ENCODE assay signal across 21 mouse cellular contexts in the genomic region with DNA sequence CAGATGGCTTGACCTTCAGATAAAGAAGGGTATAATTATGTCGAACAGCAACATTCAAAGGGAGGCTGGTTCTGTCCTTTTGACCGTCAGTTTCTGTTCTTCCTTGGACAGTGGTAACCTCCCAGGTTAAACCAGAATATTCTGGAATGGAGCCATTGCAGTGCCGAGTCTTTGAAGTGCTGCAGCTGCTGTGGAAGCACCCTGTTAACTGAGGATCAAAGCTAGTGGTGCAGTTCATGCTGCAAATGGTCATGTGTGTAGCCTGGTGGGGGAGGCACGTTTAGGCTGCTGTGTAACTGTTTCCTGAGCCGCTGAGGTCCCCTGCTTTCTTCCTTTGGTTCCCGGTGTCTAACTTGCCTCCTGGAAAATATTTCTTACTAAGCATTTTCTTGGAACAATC. TPM values are rescaled to one million over a fixed set of nuclear protein-coding genes. Genes with fewer than 3 reads are reported as not detected.
A peak's percentile ranks its signal among the peaks of the same experiment; 100 is the strongest.
DNase-seq lines count a peak whose midpoint lies in the region; ATAC-seq and TF ChIP-seq lines count a peak whose summit lies in the region.
"Had no signal": no experiment of that assay in that cellular context is flagged by ENCODE, and none has a peak within 500 bp of the region (broad histone marks: within the 10 kb centered on the region; RNA-seq: fewer than 3 reads in every experiment).

No protein-coding gene starts in this region.

- H3K27me3 ChIP-seq in kidney, postnatal 0 days (ENCODE audit: insufficient read depth, low read length): no peaks in the 10 kb centered on the region
- H3K27me3 ChIP-seq: heart, embryonic 15.5 days; stomach, embryonic 15.5 days had no signal

- H3K4me3 ChIP-seq in kidney, postnatal 0 days (replicated peaks; ENCODE audit: low read depth, low read length): no peak overlapping the region
- H3K4me3 ChIP-seq: forebrain, embryonic 10.5 days; heart, embryonic 15.5 days; limb, embryonic 12.5 days; liver, embryonic 15.5 days; megakaryocyte, embryonic 14.5 days; stomach, embryonic 15.5 days had no signal

- 9% methylated on average over 6 of the region's 6 CpGs for WGBS in kidney, postnatal 0 days

- no peaks in the 10 kb centered on the region for H3K9me3 ChIP-seq in kidney, postnatal 0 days (replicated peaks; ENCODE audit: low read length)
- H3K9me3 ChIP-seq: forebrain, embryonic 10.5 days; heart, embryonic 15.5 days; limb, embryonic 12.5 days; liver, embryonic 15.5 days; megakaryocyte, embryonic 14.5 days; stomach, embryonic 15.5 days had no signal

- no peak overlapping the region; the same call in 1 of the 2 replicates for H3K27ac ChIP-seq in kidney, postnatal 0 days
- H3K27ac ChIP-seq: forebrain, embryonic 10.5 days; heart, embryonic 15.5 days; limb, embryonic 12.5 days; liver, embryonic 15.5 days; stomach, embryonic 15.5 days had no signal

- H3K4me1 ChIP-seq in kidney, postnatal 0 days (replicated peaks; ENCODE audit: insufficient read depth, low read length): 0 out of 2 replicates have a peak, but pooled peaks cover 14% of the 10 kb centered on the region

- peak; percentile 53 for DNase-seq in adrenal gland, postnatal 10 days
- no peak for DNase-seq in adrenal gland, adult 8-10 months
- peak; percentile 66 for DNase-seq in MN1 (ENCODE audit: low spot score)
- peak; percentile 88 for DNase-seq in kidney, adult 11 months
- peak; percentile 80 for DNase-seq in kidney, postnatal 0 days (ENCODE audit: low spot score)
- no peak for DNase-seq in ovary, postnatal 36 days (ENCODE audit: low spot score)
- DNase-seq in right cerebral cortex, postnatal 36 days (ENCODE audit: low spot score in 2 of 2): no peak
- DNase-seq in cerebellum, adult 8-10 months: no peak
- DNase-seq: cerebellum, adult 9-10 months; heart, adult 18-20 months; layer of hippocampus, adult 9-11 months; lung, postnatal 10 days had no signal

- no peak for TF ChIP-seq CTCF in kidney, postnatal 0 days (IDR thresholded peaks at IDR 0.05; ENCODE audit: low read depth)

- no peak overlapping the region for H3K4me2 ChIP-seq in kidney, postnatal 0 days (ENCODE audit: low read length)
- H3K4me2 ChIP-seq: heart, embryonic 15.5 days; limb, embryonic 12.5 days; liver, embryonic 15.5 days; stomach, embryonic 15.5 days had no signal

- peaks cover 14% of the 10 kb centered on the region for H3K36me3 ChIP-seq in kidney, postnatal 0 days (ENCODE audit: insufficient read depth, low read length)

- ATAC-seq in kidney, postnatal 0 days (replicated peaks; ENCODE audit: low FRiP score, low read depth): peak; percentile 45
- ATAC-seq: midbrain, embryonic 16.5 days had no signal

- no peak overlapping the region for H3K9ac ChIP-seq in kidney, postnatal 0 days (ENCODE audit: low read depth, low read length)
- H3K9ac ChIP-seq: heart, embryonic 15.5 days; limb, embryonic 12.5 days; liver, embryonic 15.5 days; stomach, embryonic 15.5 days had no signal

RNA-seq across cellular contexts. Expression of gene Pdp2, which starts 7.2 kb away (rescaled TPM):
- 10 to 100 TPM; 25.1 to 32.4 TPM for total RNA-seq in adrenal gland, postnatal 10 days (2021)
- total RNA-seq in adrenal gland, adult 8-10 months (2022): 10 to 100 TPM; 31.7 to 43.6 (median 38.0) TPM
- polyA plus RNA-seq in kidney, postnatal 0 days (2015; fragmentation: Nextera tagmentation; extraction: Ambion mirVana): 12.6 and 14.5 TPM in 2 replicates

RNA-seq across cellular contexts. Expression of gene Cdh16, which starts 25.7 kb away (rescaled TPM):
- total RNA-seq in adrenal gland, postnatal 10 days (2021): under 1 TPM; 0.12 to 0.66 TPM
- under 1 TPM in 1 of 4 experiments, not detected in 3; 0.24 TPM for total RNA-seq in adrenal gland, adult 8-10 months (2022)
- 439 and 476 TPM in 2 replicates for polyA plus RNA-seq in kidney, postnatal 0 days (2015; fragmentation: Nextera tagmentation; extraction: Ambion mirVana)
- total RNA-seq: left cerebral cortex, adult 8-10 months had no signal
- polyA plus RNA-seq: forebrain, embryonic 10.5 days; hindbrain, embryonic 11.5 days; limb, embryonic 12.5 days; midbrain, embryonic 16.5 days had no signal

RNA-seq across cellular contexts. Expression of gene Rrad, which starts 32.6 kb away (rescaled TPM):
- total RNA-seq in adrenal gland, postnatal 10 days (2021): 1 to 10 TPM; 5.6 to 9.1 TPM
- 10 to 100 TPM in 2 of 4 experiments, 1 to 10 TPM in 2; 2.7 to 16.3 (median 7.6) TPM for total RNA-seq in adrenal gland, adult 8-10 months (2022)
- polyA plus RNA-seq in kidney, postnatal 0 days (2015; fragmentation: Nextera tagmentation; extraction: Ambion mirVana): 13.5 and 15.7 TPM in 2 replicates

RNA-seq across cellular contexts. Expression of gene Ciao2b, which starts 43.3 kb away (rescaled TPM):
- 10 to 100 TPM; 41.0 to 41.3 TPM for total RNA-seq in adrenal gland, postnatal 10 days (2021)
- 10 to 100 TPM; 33.1 to 44.9 (median 41.1) TPM for total RNA-seq in adrenal gland, adult 8-10 months (2022)
- 92.7 and 93.0 TPM in 2 replicates for polyA plus RNA-seq in kidney, postnatal 0 days (2015; fragmentation: Nextera tagmentation; extraction: Ambion mirVana)

Comparison
In these comparisons a context has a peak if more than half of its experiments do, and no peak if none do; other contexts are left out.
1. DNase-seq: peak in adrenal gland, postnatal 10 days (single experiment), MN1 (single experiment), kidney, adult 11 months (single experiment) and kidney, postnatal 0 days (single experiment); none in adrenal gland, adult 8-10 months (single experiment), ovary, postnatal 36 days (single experiment), right cerebral cortex, postnatal 36 days (0 of 2) and cerebellum, adult 8-10 months (single experiment).